Comparison of ENCODE assay signal across 34 mouse cellular contexts in genomic region chr13:96984688-96985087, GRCm38 (mm10). TPM values are rescaled to one million over a fixed set of nuclear protein-coding genes. Genes with fewer than 3 reads are reported as not detected.
DNase-seq lines count a peak whose midpoint lies in the region; ATAC-seq and TF ChIP-seq lines count a peak whose summit lies in the region.
"Had no signal": no experiment of that assay in that cellular context is flagged by ENCODE, and none has a peak within 500 bp of the region (broad histone marks: within the 10 kb centered on the region; RNA-seq: fewer than 3 reads in every experiment).

No protein-coding gene starts in this region.

- no peak overlapping the region for H3K9ac ChIP-seq in liver, embryonic 15.5 days
- H3K9ac ChIP-seq in liver, embryonic 12.5 days: no peak overlapping the region
- H3K9ac ChIP-seq in liver, postnatal 0 days (replicated peaks): no peak overlapping the region
- H3K9ac ChIP-seq: embryonic facial prominence, embryonic 13.5 days; forebrain, embryonic 13.5 days had no signal

- no peak for TF ChIP-seq POLR2A in kidney, adult 2 months (IDR thresholded peaks at IDR 0.05; ENCODE audit: low read depth, low read length)

- peak overlapping the region; percentile 98; the same call in 1 of the 2 replicates for H3K27ac ChIP-seq in kidney, adult 2 months (ENCODE audit: insufficient read depth, low read depth, low read length)
- H3K27ac ChIP-seq in liver, embryonic 15.5 days (replicated peaks): 0 out of 2 replicates have a peak overlapping the region, but pooled peaks have one; percentile 82
- H3K27ac ChIP-seq in liver, embryonic 12.5 days: no peak overlapping the region
- H3K27ac ChIP-seq in liver, postnatal 0 days (ENCODE audit: low read depth): peak overlapping the region; percentile 95
- H3K27ac ChIP-seq: embryonic facial prominence, embryonic 10.5 days; embryonic facial prominence, embryonic 13.5 days; forebrain, embryonic 10.5 days; forebrain, embryonic 13.5 days; hindbrain, embryonic 10.5 days; hindbrain, embryonic 13.5 days had no signal

- WGBS in kidney, adult 2 months: 78% methylated on average over 5 of the region's 5 CpGs
- 58% methylated on average over 5 of the region's 5 CpGs for WGBS in liver, embryonic 15.5 days (ENCODE audit: insufficient replicate concordance)
- WGBS in liver, embryonic 12.5 days (ENCODE audit: insufficient replicate concordance): 61% methylated on average over 5 of the region's 5 CpGs
- WGBS in liver, postnatal 0 days (ENCODE audit: insufficient replicate concordance): 51% methylated on average over 5 of the region's 5 CpGs

- TF ChIP-seq EP300 in liver, postnatal 0 days (IDR thresholded peaks at IDR 0.05; ENCODE audit: low read depth): no peak

- DNase-seq in kidney, adult 2 months: no peak
- no peak for DNase-seq in kidney, postnatal 25 days
- DNase-seq in liver, postnatal 0 days: no peak
- DNase-seq: adrenal gland, adult 2 months; adrenal gland, postnatal 14 days; cerebellum, adult 11-12 months; cerebellum, adult 8-10 months; cerebellum, postnatal 10 days; cerebellum, postnatal 36 days; embryo, embryonic 11 days; gastrocnemius, postnatal 10 days; gastrocnemius, postnatal 36 days had no signal

- no peak for TF ChIP-seq CTCF in kidney, adult 2 months (conservative IDR thresholded peaks at IDR 0.05; ENCODE audit: insufficient read depth, insufficient read length, low read depth, low read length)
- no peak for TF ChIP-seq CTCF in liver, postnatal 0 days (IDR thresholded peaks at IDR 0.05; ENCODE audit: low read depth)

- no peaks in the 10 kb centered on the region for H3K27me3 ChIP-seq in kidney, adult 2 months (replicated peaks; ENCODE audit: control insufficient read depth, insufficient read depth, low read length)
- H3K27me3 ChIP-seq in liver, embryonic 15.5 days: peaks cover 50% of the 10 kb centered on the region
- H3K27me3 ChIP-seq in liver, embryonic 12.5 days (replicated peaks): peaks cover 40% of the 10 kb centered on the region
- H3K27me3 ChIP-seq in liver, postnatal 0 days (ENCODE audit: insufficient read depth, low read length): no peaks in the 10 kb centered on the region
- H3K27me3 ChIP-seq: embryonic facial prominence, embryonic 13.5 days; forebrain, embryonic 13.5 days; hindbrain, embryonic 13.5 days had no signal

- H3K4me1 ChIP-seq in kidney, adult 2 months (ENCODE audit: control insufficient read depth, insufficient read depth, low read length): peaks cover 14% of the 10 kb centered on the region
- H3K4me1 ChIP-seq in liver, embryonic 15.5 days (replicated peaks): peaks cover 33% of the 10 kb centered on the region
- peaks cover 41% of the 10 kb centered on the region for H3K4me1 ChIP-seq in liver, embryonic 12.5 days
- peaks cover 15% of the 10 kb centered on the region for H3K4me1 ChIP-seq in liver, postnatal 0 days (ENCODE audit: insufficient read depth)
- H3K4me1 ChIP-seq: forebrain, embryonic 13.5 days had no signal

- H3K9me3 ChIP-seq in liver, embryonic 15.5 days (replicated peaks): no peaks in the 10 kb centered on the region
- H3K9me3 ChIP-seq in liver, embryonic 12.5 days (replicated peaks): no peaks in the 10 kb centered on the region
- H3K9me3 ChIP-seq in liver, postnatal 0 days (ENCODE audit: low read length): no peaks in the 10 kb centered on the region
- H3K9me3 ChIP-seq: embryonic facial prominence, embryonic 10.5 days; embryonic facial prominence, embryonic 13.5 days; forebrain, embryonic 10.5 days; forebrain, embryonic 13.5 days; hindbrain, embryonic 10.5 days; hindbrain, embryonic 13.5 days had no signal

- H3K4me3 ChIP-seq in kidney, adult 2 months (ENCODE audit: insufficient read depth, low read depth, low read length): no peak overlapping the region
- H3K4me3 ChIP-seq in liver, embryonic 15.5 days (replicated peaks): no peak overlapping the region
- no peak overlapping the region for H3K4me3 ChIP-seq in liver, embryonic 12.5 days
- no peak overlapping the region for H3K4me3 ChIP-seq in liver, postnatal 0 days (ENCODE audit: low read depth, low read length)
- H3K4me3 ChIP-seq: embryonic facial prominence, embryonic 10.5 days; embryonic facial prominence, embryonic 13.5 days; forebrain, embryonic 10.5 days; forebrain, embryonic 13.5 days; hindbrain, embryonic 10.5 days; hindbrain, embryonic 13.5 days had no signal

- ATAC-seq in liver, embryonic 15.5 days (ENCODE audit: insufficient read depth): no peak
- no peak for ATAC-seq in liver, embryonic 12.5 days
- no peak for ATAC-seq in liver, postnatal 0 days
- no peak for ATAC-seq in erythroblast, adult 5-6 weeks (replicated peaks; ENCODE audit: low FRiP score, poor library complexity, severe bottlenecking)
- ATAC-seq: forebrain, embryonic 13.5 days; forebrain, embryonic 16.5 days had no signal

- H3K4me2 ChIP-seq in liver, embryonic 15.5 days: no peak overlapping the region
- no peak overlapping the region for H3K4me2 ChIP-seq in liver, embryonic 12.5 days
- peak overlapping the region; percentile 70 for H3K4me2 ChIP-seq in liver, postnatal 0 days (ENCODE audit: low read depth, low read length)
- H3K4me2 ChIP-seq: embryonic facial prominence, embryonic 13.5 days; forebrain, embryonic 13.5 days; heart, embryonic 11.5 days; hindbrain, embryonic 13.5 days had no signal

- no peaks in the 10 kb centered on the region for H3K36me3 ChIP-seq in kidney, adult 2 months (ENCODE audit: control insufficient read depth, insufficient read depth, low read length)
- no peaks in the 10 kb centered on the region for H3K36me3 ChIP-seq in liver, embryonic 15.5 days (replicated peaks)
- H3K36me3 ChIP-seq in liver, embryonic 12.5 days: no peaks in the 10 kb centered on the region
- no peaks in the 10 kb centered on the region for H3K36me3 ChIP-seq in liver, postnatal 0 days (replicated peaks; ENCODE audit: insufficient read depth, low read length)
- H3K36me3 ChIP-seq: embryonic facial prominence, embryonic 10.5 days; embryonic facial prominence, embryonic 13.5 days; forebrain, embryonic 10.5 days; hindbrain, embryonic 10.5 days; hindbrain, embryonic 13.5 days had no signal

RNA-seq across cellular contexts. Expression of gene 1700029F12Rik, which starts 49.5 kb away (rescaled TPM):
- polyA plus RNA-seq in kidney, adult 2 months (2012; rRNA removed): 0.22 and 0.49 TPM in 2 replicates
- not detected in 2 replicates for polyA plus RNA-seq in liver, embryonic 15.5 days (2015; fragmentation: Nextera tagmentation; extraction: Ambion mirVana)
- polyA plus RNA-seq in liver, embryonic 12.5 days (2016; fragmentation: Nextera tagmentation; extraction: Ambion mirVana): not detected in 2 replicates
- not detected in 2 replicates for polyA plus RNA-seq in liver, postnatal 0 days (2015; fragmentation: Nextera tagmentation; extraction: Ambion mirVana)
- total RNA-seq in erythroblast, adult 5-6 weeks (2015; ENCODE audit: low replicate concordance): not detected in 2 replicates
- not detected in 2 replicates for total RNA-seq in erythroblast, adult 5-6 weeks (2017; ENCODE audit: low replicate concordance)
- total RNA-seq: adrenal gland, postnatal 14 days; gastrocnemius, adult 18-20 months; gastrocnemius, postnatal 10 days; gastrocnemius, postnatal 36 days; granulocyte monocyte progenitor cell, adult 5-6 weeks; heart, adult 8-10 months; heart, postnatal 25 days; MEL had no signal
- polyA plus RNA-seq: C2C12; CD4-positive, CD25-positive, alpha-beta regulatory T cell, adult 4 months; cortical plate, adult 2 months; embryonic facial prominence, embryonic 10.5 days; embryonic facial prominence, embryonic 13.5 days; forebrain, embryonic 10.5 days; forebrain, embryonic 13.5 days; forebrain, embryonic 16.5 days; heart, embryonic 11.5 days; heart, embryonic 14.5 days; heart, postnatal 0 days; hindbrain, embryonic 10.5 days; hindbrain, embryonic 13.5 days; hindbrain, embryonic 16.5 days had no signal
